Comparison of ENCODE assay signal across 9 mouse cellular contexts in the genomic region with DNA sequence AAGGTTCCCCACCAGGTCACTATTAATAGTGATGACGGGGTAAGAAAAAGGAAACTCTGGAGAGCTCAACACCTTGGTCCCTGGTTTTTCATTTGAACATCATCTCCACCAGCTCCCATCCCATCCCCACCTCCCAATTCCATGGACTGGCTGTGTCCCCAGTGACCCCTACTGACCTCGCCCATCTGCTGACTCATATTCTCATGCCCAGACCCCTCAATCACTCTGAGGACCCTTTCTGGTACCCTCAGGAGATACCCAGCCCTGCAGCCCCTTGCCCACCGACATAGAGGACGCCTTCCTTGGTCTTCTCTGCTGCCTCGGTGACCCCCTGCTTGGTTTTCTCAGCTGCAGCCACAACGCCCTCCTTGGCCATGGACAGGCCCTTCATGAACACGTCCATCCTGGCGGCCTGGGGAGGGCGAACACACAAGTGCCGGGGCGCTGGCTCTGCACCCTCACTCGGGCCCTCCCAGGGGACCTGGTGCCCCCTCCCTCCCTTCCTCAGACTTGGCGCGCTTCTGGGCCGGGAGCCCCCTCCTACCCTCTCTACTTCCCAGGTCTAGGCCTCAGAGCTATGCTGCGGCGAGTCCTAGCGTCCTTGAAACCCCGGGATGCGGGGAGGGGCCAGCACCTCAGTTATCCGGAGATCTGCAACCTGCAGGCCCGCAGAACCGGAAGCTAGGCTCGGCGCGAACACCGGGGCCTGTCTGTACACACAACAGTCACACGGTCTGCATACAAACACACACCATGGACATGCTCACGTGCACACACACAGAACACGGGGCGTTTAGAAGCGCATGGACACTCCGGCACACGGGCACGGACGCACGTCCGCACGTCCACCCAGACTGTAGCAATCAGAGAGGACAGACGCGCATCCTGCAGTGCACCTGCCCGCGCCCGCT. TPM values are rescaled to one million over a fixed set of nuclear protein-coding genes. Genes with fewer than 3 reads are reported as not detected.
DNase-seq lines count a peak whose midpoint lies in the region; ATAC-seq and TF ChIP-seq lines count a peak whose summit lies in the region.
"Had no signal": no experiment of that assay in that cellular context is flagged by ENCODE, and none has a peak within 500 bp of the region (broad histone marks: within the 10 kb centered on the region; RNA-seq: fewer than 3 reads in every experiment).

No protein-coding gene starts in this region.

- H3K4me1 ChIP-seq in heart, embryonic 16.5 days (ENCODE audit: control insufficient read depth, insufficient read depth, low read length), result peaks cover 7% of the 10 kb centered on the region
- H3K4me1 ChIP-seq in ES-Bruce4 (ENCODE audit: control insufficient read depth, insufficient read depth, low read length), result no peaks in the 10 kb centered on the region
- H3K4me1 ChIP-seq in intestine, embryonic 16.5 days (ENCODE audit: control insufficient read depth, insufficient read depth, low read length), result peaks cover 6% of the 10 kb centered on the region

- intact Hi-C loops in heart, postnatal 14 days (cut with DNase I), result loop anchor here (1.0 kb wide), 1 partner anchor 48 kb away; no protein-coding TSS in a partner anchor

- H3K36me3 ChIP-seq in heart, embryonic 16.5 days (ENCODE audit: control insufficient read depth, insufficient read depth), result no peaks in the 10 kb centered on the region
- no peaks in the 10 kb centered on the region for H3K36me3 ChIP-seq in ES-Bruce4 (ENCODE audit: control insufficient read depth, insufficient read depth, low read length, poor library complexity, severe bottlenecking)
- no peaks in the 10 kb centered on the region for H3K36me3 ChIP-seq in intestine, embryonic 16.5 days (ENCODE audit: control insufficient read depth, insufficient read depth, low read length)
- H3K36me3 ChIP-seq in splenic B cell, adult 2 months (ENCODE audit: control insufficient read depth, insufficient read depth, low read length, poor library complexity, severe bottlenecking), result no peaks in the 10 kb centered on the region

- no peak for TF ChIP-seq EP300 in ES-Bruce4 (IDR thresholded peaks at IDR 0.05; ENCODE audit: insufficient read depth, low read depth, low read length)

- 5% methylated on average over 44 of the region's 44 CpGs for WGBS in heart, embryonic 16.5 days
- WGBS in intestine, embryonic 16.5 days, result 6% methylated on average over 44 of the region's 44 CpGs

- H3K27me3 ChIP-seq in heart, embryonic 16.5 days (ENCODE audit: control insufficient read depth, insufficient read depth, low read length), result peaks cover 64% of the 10 kb centered on the region
- H3K27me3 ChIP-seq in ES-Bruce4 (ENCODE audit: control insufficient read depth, insufficient read depth, low read length, poor library complexity, severe bottlenecking), result no peaks in the 10 kb centered on the region; the same call in 1 of the 2 replicates
- H3K27me3 ChIP-seq in intestine, embryonic 16.5 days (replicated peaks; ENCODE audit: control insufficient read depth, insufficient read depth, low read length), result peaks cover 46% of the 10 kb centered on the region
- H3K27me3 ChIP-seq in splenic B cell, adult 2 months (ENCODE audit: control insufficient read depth, insufficient read depth, low read length, poor library complexity, severe bottlenecking), result no peaks in the 10 kb centered on the region

- no peak for TF ChIP-seq CTCF in ES-Bruce4 (IDR thresholded peaks at IDR 0.05; ENCODE audit: low read depth, low read length)

- H3K9ac ChIP-seq in heart, embryonic 16.5 days (ENCODE audit: low read length), result no peak overlapping the region
- H3K9ac ChIP-seq in ES-Bruce4 (ENCODE audit: low read depth, poor library complexity, severe bottlenecking), result peak overlapping the region; percentile 11; the same call in 1 of the 2 replicates
- H3K9ac ChIP-seq in intestine, embryonic 16.5 days (ENCODE audit: low read depth, low read length), result no peak overlapping the region

- H3K4me2 ChIP-seq in heart, embryonic 16.5 days (ENCODE audit: low read depth, low read length), result peak overlapping the region; percentile 56
- H3K4me2 ChIP-seq in intestine, embryonic 16.5 days (ENCODE audit: low read depth, low read length), result peak overlapping the region; percentile 52

- peak overlapping the region; percentile 34 for H3K4me3 ChIP-seq in heart, embryonic 16.5 days (ENCODE audit: low read length)
- H3K4me3 ChIP-seq in ES-Bruce4 (ENCODE audit: low read depth, low read length), result peak overlapping the region; percentile 69
- peak overlapping the region; percentile 36 for H3K4me3 ChIP-seq in intestine, embryonic 16.5 days (ENCODE audit: low read length)

- TF ChIP-seq POLR2A in ES-Bruce4 (IDR thresholded peaks at IDR 0.05; ENCODE audit: insufficient read depth, low read length), result no peak

- no peak overlapping the region for H3K27ac ChIP-seq in heart, embryonic 16.5 days (ENCODE audit: low read length)
- no peak overlapping the region for H3K27ac ChIP-seq in ES-Bruce4 (ENCODE audit: insufficient read depth, low read length)
- H3K27ac ChIP-seq in intestine, embryonic 16.5 days (ENCODE audit: low read length), result no peak overlapping the region

- DNase-seq in heart, postnatal 14 days, result no peak
- peak; percentile 67 to 73 for DNase-seq in cerebellum, postnatal 36 days
- peak; percentile 13 for DNase-seq in splenic B cell, adult 2 months (ENCODE audit: low read depth, low spot score)
- DNase-seq in gastrocnemius, postnatal 4 days (ENCODE audit: low spot score in 2 of 2), result no peak
- no peak for DNase-seq in urinary bladder, adult 2 months (ENCODE audit: low spot score)

- no peak for ATAC-seq in heart, embryonic 16.5 days (replicated peaks; ENCODE audit: extremely low read depth, insufficient read depth, low FRiP score)
- ATAC-seq in intestine, embryonic 16.5 days, result peak; percentile 31; the same call in 1 of the 2 replicates
- ATAC-seq: Patski had no signal

- peaks cover 4% of the 10 kb centered on the region for H3K9me3 ChIP-seq in heart, embryonic 16.5 days (replicated peaks; ENCODE audit: control insufficient read depth, low read length)
- H3K9me3 ChIP-seq in ES-Bruce4 (replicated peaks; ENCODE audit: control insufficient read depth, insufficient read depth, low read length, poor library complexity, severe bottlenecking), result peaks cover 14% of the 10 kb centered on the region
- H3K9me3 ChIP-seq in intestine, embryonic 16.5 days (ENCODE audit: control insufficient read depth, low read length), result no peaks in the 10 kb centered on the region

RNA-seq across cellular contexts. Expression of a gene that starts 0.9 kb away (rescaled TPM):
- not detected in 2 replicates for polyA plus RNA-seq in heart, embryonic 16.5 days (2015; fragmentation: Nextera tagmentation; extraction: Ambion mirVana)
- not detected for total RNA-seq in heart, postnatal 14 days (2021)
- 2.7 and 2.8 TPM in 2 replicates for polyA plus RNA-seq in ES-Bruce4 (2011; ENCODE audit: insufficient read depth, insufficient read length, low read depth, missing spikeins)
- polyA plus RNA-seq in intestine, embryonic 16.5 days (2015; fragmentation: Nextera tagmentation; extraction: Ambion mirVana), result 0.39 and 0.46 TPM in 2 replicates
- under 1 TPM in 1 of 2 experiments, not detected in 1; 0.20 TPM for total RNA-seq in gastrocnemius, postnatal 4 days (2021)
- polyA plus RNA-seq in urinary bladder, adult 2 months (2012; rRNA removed), result 0.08 and 0.18 TPM in 2 replicates
- polyA plus RNA-seq: Patski had no signal

RNA-seq across cellular contexts. Expression of a gene that starts 15.9 kb away (rescaled TPM):
- 0.04 TPM in 1 of 2 replicates, not detected in the other for polyA plus RNA-seq in heart, embryonic 16.5 days (2015; fragmentation: Nextera tagmentation; extraction: Ambion mirVana)
- total RNA-seq in heart, postnatal 14 days (2021), result not detected
- polyA plus RNA-seq in ES-Bruce4 (2011; ENCODE audit: insufficient read depth, insufficient read length, low read depth, missing spikeins), result not detected in 2 replicates
- polyA plus RNA-seq in intestine, embryonic 16.5 days (2015; fragmentation: Nextera tagmentation; extraction: Ambion mirVana), result 0.15 and 0.16 TPM in 2 replicates
- under 1 TPM; 0.76 to 0.78 TPM for total RNA-seq in gastrocnemius, postnatal 4 days (2021)
- polyA plus RNA-seq in urinary bladder, adult 2 months (2012; rRNA removed), result 0.07 and 0.10 TPM in 2 replicates

RNA-seq across cellular contexts. Expression of a gene that starts 18.3 kb away (rescaled TPM):
- not detected in 2 replicates for polyA plus RNA-seq in heart, embryonic 16.5 days (2015; fragmentation: Nextera tagmentation; extraction: Ambion mirVana)
- not detected for total RNA-seq in heart, postnatal 14 days (2021)
- not detected in 2 replicates for polyA plus RNA-seq in ES-Bruce4 (2011; ENCODE audit: insufficient read depth, insufficient read length, low read depth, missing spikeins)
- polyA plus RNA-seq in intestine, embryonic 16.5 days (2015; fragmentation: Nextera tagmentation; extraction: Ambion mirVana), result not detected in 2 replicates
- not detected for total RNA-seq in gastrocnemius, postnatal 4 days (2021)
- 0.21 and 0.34 TPM in 2 replicates for polyA plus RNA-seq in urinary bladder, adult 2 months (2012; rRNA removed)
- polyA plus RNA-seq: Patski had no signal

RNA-seq across cellular contexts. Expression of a gene that starts 23.6 kb away (rescaled TPM):
- 5.2 and 5.7 TPM in 2 replicates for polyA plus RNA-seq in heart, embryonic 16.5 days (2015; fragmentation: Nextera tagmentation; extraction: Ambion mirVana)
- 10 to 100 TPM in 1 of 2 experiments, 1 to 10 TPM in 1; 9.0 to 12.1 TPM for total RNA-seq in heart, postnatal 14 days (2021)
- polyA plus RNA-seq in ES-Bruce4 (2011; ENCODE audit: insufficient read depth, insufficient read length, low read depth, missing spikeins), result 7.0 and 12.3 TPM in 2 replicates
- polyA plus RNA-seq in intestine, embryonic 16.5 days (2015; fragmentation: Nextera tagmentation; extraction: Ambion mirVana), result 13.6 and 14.1 TPM in 2 replicates
- 10 to 100 TPM; 27.8 to 28.0 TPM for total RNA-seq in gastrocnemius, postnatal 4 days (2021)
- 33.0 and 37.0 TPM in 2 replicates for polyA plus RNA-seq in urinary bladder, adult 2 months (2012; rRNA removed)

Comparison
In these comparisons a context has a peak if more than half of its experiments do, and no peak if none do; other contexts are left out.
1. DNase-seq: peak in cerebellum, postnatal 36 days (2 of 2) and splenic B cell, adult 2 months (single experiment); none in heart, postnatal 14 days (0 of 2), gastrocnemius, postnatal 4 days (0 of 2) and urinary bladder, adult 2 months (single experiment).
2. Peak in every context shown above with its lines, with median percentiles within 50 percentile points of each other: H3K4me3 ChIP-seq.